ENCODE assay signal across 21 mouse cellular contexts in the genomic region with DNA sequence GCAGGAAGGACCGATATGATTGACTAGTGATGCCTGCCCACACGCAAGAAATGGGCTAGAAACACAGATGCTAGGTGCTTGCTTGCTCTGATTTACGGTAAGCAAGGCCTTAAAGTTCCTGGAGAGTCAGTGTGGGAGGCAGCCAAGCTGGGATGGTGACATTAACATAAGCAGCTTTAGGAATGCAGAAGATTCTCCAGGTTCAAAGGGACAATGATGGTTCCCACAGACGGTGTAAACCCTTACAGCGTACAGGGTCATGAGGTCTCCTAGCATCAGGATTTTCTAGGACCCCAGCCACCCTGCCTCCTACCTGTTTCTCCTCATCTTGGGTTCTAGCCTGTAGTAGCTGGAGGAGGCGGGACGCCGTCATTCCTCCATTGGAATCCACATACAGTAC. TPM values are rescaled to one million over a fixed set of nuclear protein-coding genes. Genes with fewer than 3 reads are reported as not detected.
"Had no signal": no experiment of that assay in that cellular context is flagged by ENCODE, and none has a peak within 500 bp of the region (broad histone marks: within the 10 kb centered on the region; RNA-seq: fewer than 3 reads in every experiment).

No protein-coding gene starts in this region.

- H3K4me3 ChIP-seq: lung, embryonic 15.5 days; megakaryocyte, embryonic 14.5 days; midbrain, embryonic 13.5 days; neural tube, embryonic 12.5 days; stomach, embryonic 15.5 days had no signal

- ATAC-seq: liver, postnatal 0 days; lung, postnatal 0 days; midbrain, embryonic 13.5 days; midbrain, embryonic 16.5 days had no signal

- H3K27ac ChIP-seq: lung, embryonic 15.5 days; macrophage; midbrain, embryonic 13.5 days; neural tube, embryonic 12.5 days; stomach, embryonic 15.5 days; stomach, postnatal 0 days had no signal

- H3K36me3 ChIP-seq: lung, embryonic 15.5 days; stomach, embryonic 15.5 days had no signal

- H3K4me2 ChIP-seq: lung, embryonic 15.5 days; midbrain, embryonic 11.5 days; midbrain, embryonic 13.5 days; neural tube, embryonic 12.5 days; stomach, embryonic 15.5 days had no signal

- DNase-seq: liver, postnatal 0 days; lung, adult 2 months; lung, postnatal 14 days; lung, postnatal 36 days; right cerebral cortex, postnatal 14 days; thymus, adult 2 months; thymus, postnatal 25 days; thymus, postnatal 4 days had no signal

- H3K27me3 ChIP-seq: lung, embryonic 15.5 days; megakaryocyte, embryonic 14.5 days; midbrain, embryonic 13.5 days; neural tube, embryonic 12.5 days; stomach, embryonic 15.5 days had no signal

- H3K9me3 ChIP-seq: lung, embryonic 15.5 days; megakaryocyte, embryonic 14.5 days; midbrain, embryonic 13.5 days; neural tube, embryonic 12.5 days; stomach, embryonic 15.5 days had no signal

- H3K9ac ChIP-seq: liver, postnatal 0 days; lung, embryonic 15.5 days; midbrain, embryonic 13.5 days; neural tube, embryonic 12.5 days; stomach, embryonic 15.5 days had no signal

RNA-seq across cellular contexts. Expression of a gene that starts 8.7 kb away (rescaled TPM):
- total RNA-seq: megakaryocyte progenitor cell, adult 5-6 weeks; monocyte, adult 5-6 weeks; neutrophil, adult 5-6 weeks had no signal
- polyA plus RNA-seq: macrophage; stomach, postnatal 0 days had no signal

RNA-seq across cellular contexts. Expression of a gene that starts 27.2 kb away (rescaled TPM):
- total RNA-seq: monocyte, adult 5-6 weeks; neutrophil, adult 5-6 weeks had no signal
- polyA plus RNA-seq: macrophage had no signal
